Mouse (Mus musculus) megakaryocyte, adult 5-6 weeks (primary cell): Measurements from ENCODE around the gene Gm3264. TPM values are rescaled to one million over a fixed set of nuclear protein-coding genes. Genes with fewer than 3 reads are reported as not detected.
"Not testable (repeated sequence)": the region's sequence is repeated elsewhere in the genome, so short reads cannot be mapped to it uniquely, and the experiment has no call there.

Source experiments
- ATAC-seq: 2 replicates; pipeline ENCODE4 v1.8.0; 2016; ENCODE audit warnings: mild to moderate bottlenecking, inconsistent platforms; ENCODE audit not compliant: poor library complexity, severe bottlenecking
- total RNA-seq, 2 experiments: library from RNA; stranded (forward) in 1 of 2; stranded (reverse) in 1 of 2; fragments of 153-499, 151-499 nt in 1 of 2; fragments of 221-1000, 200-1000 nt in 1 of 2; gene quantifications; 2 replicates each; pipeline versions ENCODE4 v1.2.3 to v1.2.4; 2015 to 2017

Gene Gm3264
- total RNA-seq (2015) (not detected in 2 replicates), total RNA-seq (2017) (not detected in 2 replicates)

DNA sequence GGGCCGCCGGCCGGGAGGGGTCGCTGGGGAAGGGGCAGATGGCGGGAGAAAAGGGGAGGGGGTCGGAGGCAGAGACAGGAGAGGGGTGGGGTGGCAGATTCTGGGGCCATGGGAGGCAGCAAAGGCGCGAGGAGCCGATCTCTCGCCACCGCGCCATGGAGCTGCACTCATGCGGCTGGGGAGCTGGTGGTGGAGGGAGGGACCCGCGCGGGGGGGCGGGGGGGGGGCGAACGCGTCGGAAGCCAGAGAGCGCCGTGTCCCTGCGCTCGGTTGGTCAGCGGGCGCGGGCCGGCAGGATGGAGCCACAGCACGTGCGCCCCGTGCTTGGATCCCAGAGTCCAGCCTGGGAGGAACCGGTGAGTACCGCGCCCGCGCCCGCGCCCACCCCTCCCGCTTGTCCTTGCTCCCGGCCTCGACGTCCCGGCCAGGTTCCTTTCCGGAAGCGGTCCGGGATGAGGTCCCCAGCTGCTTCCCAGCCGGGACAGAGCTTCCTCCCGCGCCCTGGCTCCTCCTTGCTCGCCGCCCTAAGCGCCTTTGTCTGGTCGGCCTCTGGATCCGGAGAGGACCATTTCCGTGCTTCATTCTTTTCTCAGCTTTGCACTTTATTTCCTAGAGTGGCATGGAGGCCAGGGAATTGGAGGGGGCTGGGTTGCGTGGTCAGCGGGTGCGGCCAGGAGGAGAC, at the start of gene Gm3264:
TSS of gene Gm3264 (plus strand) at position 278 of the 682 bp plus-strand sequence.
- not testable (repeated sequence) for ATAC-seq

DNA sequence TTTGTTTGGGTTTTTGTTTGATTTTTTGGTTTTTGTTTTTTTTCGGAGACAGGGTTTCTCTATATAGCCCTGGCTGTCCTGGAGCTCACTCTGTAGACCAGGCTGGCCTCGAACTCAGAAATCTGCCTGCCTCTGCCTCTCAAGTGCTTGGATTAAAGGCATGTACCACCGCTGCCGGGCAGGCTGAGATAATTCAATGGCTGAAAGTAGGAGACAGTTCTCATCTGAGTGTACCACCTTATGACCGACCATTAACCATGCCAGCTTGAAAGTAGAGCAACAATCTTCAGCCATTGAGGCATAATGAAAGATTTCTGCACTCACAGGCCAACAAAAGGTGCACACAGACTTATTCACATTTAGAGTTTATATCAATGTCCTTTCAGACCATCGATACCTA, 49.0 kb upstream of the Gm3264 start:
- not testable (repeated sequence) for ATAC-seq

DNA sequence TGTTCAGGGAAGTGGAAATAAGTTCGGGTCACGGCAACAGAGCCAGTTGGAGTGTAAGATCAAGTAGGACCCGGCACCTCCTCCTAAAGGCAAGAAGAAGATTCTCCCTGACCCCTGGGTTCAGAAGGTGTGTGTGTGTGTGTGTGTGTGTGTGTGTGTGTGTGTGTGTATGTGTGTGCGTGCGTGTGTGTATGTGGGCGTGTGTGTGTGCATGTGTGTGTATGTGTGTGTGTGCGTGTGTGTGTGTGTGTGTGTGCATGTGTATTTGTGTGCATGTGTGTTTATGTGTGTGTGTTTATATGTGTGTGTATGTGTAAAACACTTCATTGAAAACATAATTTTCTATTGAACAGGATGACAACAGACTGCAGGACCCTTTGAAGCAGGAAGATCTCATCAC, 33.4 kb upstream of the Gm3264 start:
- not testable (repeated sequence) for ATAC-seq

DNA sequence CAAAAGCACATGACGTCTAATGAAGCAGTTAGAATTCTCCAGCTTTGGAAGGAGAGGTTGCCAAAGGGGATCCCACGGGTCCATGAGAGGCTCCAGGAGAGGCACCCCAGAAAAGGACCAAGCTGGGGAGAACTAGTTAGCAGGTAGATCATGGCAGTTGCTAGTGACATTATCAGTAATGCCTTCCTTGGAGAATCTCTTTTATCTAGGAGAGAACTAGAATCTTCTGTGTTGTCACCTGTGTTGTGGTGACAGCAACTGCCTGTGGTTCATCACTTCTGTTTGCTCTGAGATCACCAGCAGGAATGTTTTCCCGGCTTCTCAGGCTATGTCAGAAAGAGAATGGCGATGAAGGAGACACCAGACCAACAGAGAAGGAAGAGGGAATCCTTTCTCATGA, 17.6 kb upstream of the Gm3264 start, which contains the start of gene Gm3269:
TSS of gene Gm3269 (plus strand) at position 301 of the 400 bp plus-strand sequence.
- ATAC-seq: not testable (repeated sequence)

DNA sequence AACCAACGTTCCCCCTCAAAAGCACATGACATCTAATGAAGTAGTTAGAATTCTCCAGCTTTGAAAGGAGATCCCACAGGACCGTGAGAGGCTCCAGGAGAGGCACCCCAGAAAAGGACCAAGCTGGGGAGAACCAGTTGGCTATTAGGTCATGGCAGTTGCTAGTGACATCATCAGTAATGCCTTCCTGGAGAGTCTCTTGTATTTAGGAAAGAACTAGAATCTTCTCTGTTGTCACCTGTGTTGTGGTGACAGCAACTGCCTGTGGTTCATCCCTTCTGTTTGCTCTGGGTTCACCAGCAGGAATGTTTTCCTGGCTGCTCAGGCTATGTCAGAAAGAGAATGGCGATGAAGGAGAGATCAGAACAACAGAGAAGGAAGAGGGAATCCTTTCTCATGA, 36.7 kb downstream of the Gm3264 start, which contains the start of gene Gm3278:
TSS of gene Gm3278 (plus strand) at position 301 of the 400 bp plus-strand sequence.
- not testable (repeated sequence) for ATAC-seq

Other genes with a start within 250 kb of the Gm3264 start
- not detected in 2 replicates for gene Gm8159, start 223.2 kb upstream of the Gm3264 start, total RNA-seq (2015)
- not detected in 2 replicates for gene Gm8159, start 223.2 kb upstream of the Gm3264 start, total RNA-seq (2017)
- gene Gm3239, start 191.4 kb upstream of the Gm3264 start, total RNA-seq (2015): not detected in 2 replicates
- gene Gm3239, start 191.4 kb upstream of the Gm3264 start, total RNA-seq (2017): not detected in 2 replicates
- not detected in 2 replicates for gene Gm7876, start 146.3 kb upstream of the Gm3264 start, total RNA-seq (2015)
- gene Gm7876, start 146.3 kb upstream of the Gm3264 start, total RNA-seq (2017): not detected in 2 replicates
- not detected in 2 replicates for gene Gm3252, start 128.8 kb upstream of the Gm3264 start, total RNA-seq (2015)
- gene Gm3252, start 128.8 kb upstream of the Gm3264 start, total RNA-seq (2017): not detected in 2 replicates
- not detected in 2 replicates for gene Gm9602, start 79.2 kb upstream of the Gm3264 start, total RNA-seq (2015)
- not detected in 2 replicates for gene Gm9602, start 79.2 kb upstream of the Gm3264 start, total RNA-seq (2017)
- not detected in 2 replicates for gene Gm3269, start 17.5 kb upstream of the Gm3264 start, total RNA-seq (2015)
- not detected in 2 replicates for gene Gm3269, start 17.5 kb upstream of the Gm3264 start, total RNA-seq (2017)
- not detected in 2 replicates for gene Gm3278, start 36.8 kb downstream of the Gm3264 start, total RNA-seq (2015)
- gene Gm3278, start 36.8 kb downstream of the Gm3264 start, total RNA-seq (2017): not detected in 2 replicates
- gene Gm8297, start 128.4 kb downstream of the Gm3264 start, total RNA-seq (2015): not detected in 2 replicates
- not detected in 2 replicates for gene Gm8297, start 128.4 kb downstream of the Gm3264 start, total RNA-seq (2017)
- gene Gm3298, start 160.3 kb downstream of the Gm3264 start, total RNA-seq (2015): not detected in 2 replicates
- gene Gm3298, start 160.3 kb downstream of the Gm3264 start, total RNA-seq (2017): not detected in 2 replicates
- not detected in 2 replicates for gene 4930555G01Rik, start 195.1 kb downstream of the Gm3264 start, total RNA-seq (2015)
- not detected in 2 replicates for gene 4930555G01Rik, start 195.1 kb downstream of the Gm3264 start, total RNA-seq (2017)
- not detected in 2 replicates for gene Gm8281, start 215.5 kb downstream of the Gm3264 start, total RNA-seq (2015)
- not detected in 2 replicates for gene Gm8281, start 215.5 kb downstream of the Gm3264 start, total RNA-seq (2017)